Mouse (Mus musculus) neutrophil, adult 83 days (primary cell): ENCODE data around the gene Stfa1. TPM values are rescaled to one million over a fixed set of nuclear protein-coding genes. Genes with fewer than 3 reads are reported as not detected.

Source experiments
- total RNA-seq, 2 experiments: library from RNA; stranded (reverse); gene quantifications; one replicate each; pipeline ENCODE4 v1.2.4; 2023

Stfa1 gene
- 1 to 10 TPM; 3.7 to 5.5 TPM for total RNA-seq

DNA sequence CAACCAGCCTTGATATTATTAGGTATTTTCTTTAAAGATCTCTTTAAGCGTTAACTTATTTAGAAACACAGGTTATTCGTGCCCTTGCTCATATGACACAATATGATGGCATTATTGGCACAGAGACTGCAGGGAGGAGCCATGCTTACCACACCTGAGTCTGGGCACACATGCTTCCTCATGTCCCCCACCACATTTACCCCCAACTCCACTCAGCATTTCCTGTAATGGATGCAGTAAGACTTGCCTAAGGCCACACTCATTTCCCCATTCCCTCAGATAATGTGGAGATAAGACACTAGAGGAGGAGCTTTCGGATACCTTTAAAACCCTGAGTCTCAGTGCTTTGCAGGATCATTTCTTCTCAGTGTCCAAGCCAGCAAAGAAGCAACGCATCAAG, at the start of gene Stfa1:
Gene Stfa1, plus strand, starts transcription at position 156 of the 400 bp plus-strand sequence.

DNA sequence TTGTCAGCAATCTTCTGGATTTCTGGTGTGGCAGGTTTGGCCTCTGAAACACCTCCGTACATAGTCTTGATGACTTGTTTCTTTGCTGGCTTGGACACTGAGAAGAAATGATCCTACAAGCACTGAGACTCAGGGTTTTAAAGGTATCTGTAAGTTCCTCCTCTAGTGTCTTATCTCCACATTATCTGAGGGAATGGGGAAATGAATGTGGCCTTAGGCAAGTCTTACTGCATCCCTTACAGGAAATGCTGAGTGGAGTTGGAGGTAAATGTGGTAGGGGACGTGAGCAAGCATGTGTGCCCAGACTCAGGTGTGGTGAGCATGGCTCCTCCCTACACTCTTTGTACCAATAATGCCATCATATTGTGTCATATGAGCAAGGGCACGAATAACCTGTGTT, 57.5 kb downstream of the Stfa1 start, which contains the start of gene BC117090:
Gene BC117090, minus strand, starts transcription at position 101 of the 400 bp plus-strand sequence.

Other genes with a start within 250 kb of the Stfa1 start
- 1 to 10 TPM; 5.2 to 5.6 TPM for gene Wdr5b, start 235.8 kb upstream of the Stfa1 start, total RNA-seq
- gene Fam162a, start 205.4 kb upstream of the Stfa1 start, total RNA-seq: 10 to 100 TPM; 19.6 to 23.4 TPM
- 10 to 100 TPM; 11.9 to 12.3 TPM for gene Ccdc58, start 205.3 kb upstream of the Stfa1 start, total RNA-seq
- gene Csta1, start 145.7 kb upstream of the Stfa1 start, total RNA-seq: not detected
- gene Stfa2l1, start 120.1 kb upstream of the Stfa1 start, total RNA-seq: 10 to 100 TPM; 40.7 to 52.0 TPM
- 10 to 100 TPM; 18.7 to 20.8 TPM for gene Gm5483, start 92.7 kb upstream of the Stfa1 start, total RNA-seq
- gene Gm5416, start 66.5 kb upstream of the Stfa1 start, total RNA-seq: 1 to 10 TPM in 1 of 2 experiments, not detected in 1; 2.2 TPM
- gene 2010005H15Rik, start 55.5 kb upstream of the Stfa1 start, total RNA-seq: not detected
- gene BC117090, start 57.4 kb downstream of the Stfa1 start, total RNA-seq: not detected
- gene BC100530, start 90.8 kb downstream of the Stfa1 start, total RNA-seq: 1 to 10 TPM; 1.4 TPM
- gene Stfa2, start 131.5 kb downstream of the Stfa1 start, total RNA-seq: not detected
- gene Stfa3, start 178.4 kb downstream of the Stfa1 start, total RNA-seq: 1 to 10 TPM; 1.7 to 6.4 TPM